In genomic region chr5:119981111-119981807, GRCm38 (mm10) we compare ENCODE assay signal across 10 mouse cellular contexts.
DNase-seq lines count a peak whose midpoint lies in the region; ATAC-seq and TF ChIP-seq lines count a peak whose summit lies in the region.
"Had no signal": no experiment of that assay in that cellular context is flagged by ENCODE, and none has a peak within 500 bp of the region (broad histone marks: within the 10 kb centered on the region; RNA-seq: fewer than 3 reads in every experiment).

No protein-coding gene starts in this region.

- TF ChIP-seq CTCF in kidney, postnatal 0 days (IDR thresholded peaks at IDR 0.05; ENCODE audit: low read depth) = no peak
- TF ChIP-seq CTCF in brain, embryonic 14.5 days (IDR thresholded peaks at IDR 0.05; ENCODE audit: borderline replicate concordance, extremely low read depth, insufficient read depth, insufficient read length) = no peak

- H3K27me3 ChIP-seq in kidney, postnatal 0 days (ENCODE audit: insufficient read depth, low read length) = no peaks in the 10 kb centered on the region
- no peaks in the 10 kb centered on the region for H3K27me3 ChIP-seq in forebrain, embryonic 15.5 days
- no peaks in the 10 kb centered on the region; the same call in 1 of the 2 replicates for H3K27me3 ChIP-seq in liver, embryonic 12.5 days (replicated peaks)
- H3K27me3 ChIP-seq: embryonic facial prominence, embryonic 12.5 days; lung, embryonic 15.5 days had no signal

- no peak for ATAC-seq in kidney, postnatal 0 days (replicated peaks; ENCODE audit: low FRiP score, low read depth)
- peak; percentile 68 for ATAC-seq in forebrain, embryonic 15.5 days (replicated peaks)
- no peak for ATAC-seq in liver, embryonic 12.5 days

- intact Hi-C loops in left cerebral cortex, postnatal 25 days (cut with DNase I) = no loop called here

- H3K4me3 ChIP-seq in kidney, postnatal 0 days (replicated peaks; ENCODE audit: low read depth, low read length) = no peak overlapping the region
- H3K4me3 ChIP-seq in forebrain, embryonic 15.5 days = no peak overlapping the region
- H3K4me3 ChIP-seq in liver, embryonic 12.5 days = no peak overlapping the region
- H3K4me3 ChIP-seq: embryonic facial prominence, embryonic 12.5 days; lung, embryonic 15.5 days had no signal

- no peak overlapping the region for H3K9ac ChIP-seq in kidney, postnatal 0 days (ENCODE audit: low read depth, low read length)
- 0 out of 2 replicates have a peak overlapping the region, but pooled peaks have one; percentile 13 for H3K9ac ChIP-seq in forebrain, embryonic 15.5 days (replicated peaks)
- no peak overlapping the region for H3K9ac ChIP-seq in liver, embryonic 12.5 days
- H3K9ac ChIP-seq: embryonic facial prominence, embryonic 12.5 days; lung, embryonic 15.5 days had no signal

- no peak overlapping the region for H3K27ac ChIP-seq in kidney, postnatal 0 days
- peak overlapping the region; percentile 76 for H3K27ac ChIP-seq in forebrain, embryonic 15.5 days (replicated peaks)
- H3K27ac ChIP-seq in liver, embryonic 12.5 days = no peak overlapping the region
- H3K27ac ChIP-seq: embryonic facial prominence, embryonic 12.5 days; lung, embryonic 15.5 days had no signal

- TF ChIP-seq POLR2A in brain, embryonic 14.5 days (IDR thresholded peaks at IDR 0.05; ENCODE audit: borderline replicate concordance, extremely low read depth, insufficient read depth, insufficient read length, poor library complexity, severe bottlenecking) = no peak

- H3K4me2 ChIP-seq in kidney, postnatal 0 days (ENCODE audit: low read length) = no peak overlapping the region
- H3K4me2 ChIP-seq in forebrain, embryonic 15.5 days (replicated peaks) = 0 out of 2 replicates have a peak overlapping the region, but pooled peaks have one; percentile 1
- no peak overlapping the region for H3K4me2 ChIP-seq in liver, embryonic 12.5 days
- H3K4me2 ChIP-seq: embryonic facial prominence, embryonic 12.5 days; lung, embryonic 15.5 days had no signal

- no peaks in the 10 kb centered on the region for H3K4me1 ChIP-seq in kidney, postnatal 0 days (replicated peaks; ENCODE audit: insufficient read depth, low read length)
- peaks cover 9% of the 10 kb centered on the region for H3K4me1 ChIP-seq in forebrain, embryonic 15.5 days
- H3K4me1 ChIP-seq in liver, embryonic 12.5 days = no peaks in the 10 kb centered on the region

- WGBS in kidney, postnatal 0 days = 33% methylated on average over 17 of the region's 18 CpGs
- 53% methylated on average over 18 of the region's 18 CpGs for WGBS in forebrain, embryonic 15.5 days
- WGBS in liver, embryonic 12.5 days (ENCODE audit: insufficient replicate concordance) = 58% methylated on average over 18 of the region's 18 CpGs

- DNase-seq in kidney, postnatal 0 days (ENCODE audit: low spot score) = peak; percentile 18
- DNase-seq in kidney, postnatal 25 days = no peak
- peak; percentile 79 for DNase-seq in brain, embryonic 14.5 days (ENCODE audit: low read depth)
- DNase-seq in left cerebral cortex, postnatal 25 days (ENCODE audit: low spot score in 2 of 2) = peak; percentile 43 to 65
- no peak for DNase-seq in adrenal gland, adult 18-20 months (ENCODE audit: low spot score in 2 of 2)
- no peak for DNase-seq in cerebellum, postnatal 36 days

- no peaks in the 10 kb centered on the region for H3K36me3 ChIP-seq in kidney, postnatal 0 days (ENCODE audit: insufficient read depth, low read length)
- H3K36me3 ChIP-seq in forebrain, embryonic 15.5 days = no peaks in the 10 kb centered on the region
- no peaks in the 10 kb centered on the region for H3K36me3 ChIP-seq in liver, embryonic 12.5 days
- H3K36me3 ChIP-seq: embryonic facial prominence, embryonic 12.5 days; lung, embryonic 15.5 days had no signal

- no peaks in the 10 kb centered on the region for H3K9me3 ChIP-seq in kidney, postnatal 0 days (replicated peaks; ENCODE audit: low read length)
- no peaks in the 10 kb centered on the region for H3K9me3 ChIP-seq in forebrain, embryonic 15.5 days
- H3K9me3 ChIP-seq in liver, embryonic 12.5 days (replicated peaks) = no peaks in the 10 kb centered on the region
- H3K9me3 ChIP-seq: embryonic facial prominence, embryonic 12.5 days; lung, embryonic 15.5 days had no signal

Comparison
In these comparisons a context has a peak if more than half of its experiments do, and no peak if none do; other contexts are left out.
1. DNase-seq: peak in kidney, postnatal 0 days (single experiment), brain, embryonic 14.5 days (single experiment) and left cerebral cortex, postnatal 25 days (2 of 2); none in kidney, postnatal 25 days (0 of 2), adrenal gland, adult 18-20 months (0 of 2) and cerebellum, postnatal 36 days (0 of 2).